Mouse (Mus musculus) gastrocnemius, postnatal 14 days (tissue): ENCODE measurements around the gene Pgr. TPM values are rescaled to one million over a fixed set of nuclear protein-coding genes. Genes with fewer than 3 reads are reported as not detected.

Experiments
- total RNA-seq, 2 experiments: library from RNA; stranded (reverse); gene quantifications; 2 replicates each; pipeline ENCODE4 v1.2.3; 2021

Gene Pgr
- total RNA-seq, 2 experiments from 2014 or later, result 0.06 to 0.09 TPM

Other genes starting within 250 kb of the Pgr start
- gene Gm16485, start 72.0 kb downstream of the Pgr start, total RNA-seq, result not detected